Mouse (Mus musculus) gastrocnemius, postnatal 4 days (tissue): Measurements from ENCODE around the gene Tmem262. TPM values are rescaled to one million over a fixed set of nuclear protein-coding genes. Genes with fewer than 3 reads are reported as not detected.
"Not testable (repeated sequence)": the region's sequence is repeated elsewhere in the genome, so short reads cannot be mapped to it uniquely, and the experiment has no call there.

Source experiments
- DNase-seq, 2 experiments: peaks; one replicate each; pipeline ENCODE4 v3.0.0; 2021 to 2022; ENCODE audit warnings: low spot score in 2 of 2, mixed read lengths in 2 of 2
- long read RNA-seq, 2 experiments: library from polyadenylated mRNA; stranded (forward); transcript quantifications; one replicate each; pipeline ENCODE4 v2.0.0; 2021
- total RNA-seq, 2 experiments: library from RNA; stranded (reverse); gene quantifications; 2 replicates each; pipeline ENCODE4 v1.2.3; 2021

Gene Tmem262
- not detected for total RNA-seq
- long read RNA-seq, experiment 1, partial matches to known transcripts = 0 of 1 reads
- long read RNA-seq, experiment 1, other reads (novel, unspliced or antisense) = 1 of 1 reads
- long read RNA-seq, experiment 2, partial matches to known transcripts = 0 of 1 reads
- long read RNA-seq, experiment 2, other reads (novel, unspliced or antisense) = 1 of 1 reads

DNA sequence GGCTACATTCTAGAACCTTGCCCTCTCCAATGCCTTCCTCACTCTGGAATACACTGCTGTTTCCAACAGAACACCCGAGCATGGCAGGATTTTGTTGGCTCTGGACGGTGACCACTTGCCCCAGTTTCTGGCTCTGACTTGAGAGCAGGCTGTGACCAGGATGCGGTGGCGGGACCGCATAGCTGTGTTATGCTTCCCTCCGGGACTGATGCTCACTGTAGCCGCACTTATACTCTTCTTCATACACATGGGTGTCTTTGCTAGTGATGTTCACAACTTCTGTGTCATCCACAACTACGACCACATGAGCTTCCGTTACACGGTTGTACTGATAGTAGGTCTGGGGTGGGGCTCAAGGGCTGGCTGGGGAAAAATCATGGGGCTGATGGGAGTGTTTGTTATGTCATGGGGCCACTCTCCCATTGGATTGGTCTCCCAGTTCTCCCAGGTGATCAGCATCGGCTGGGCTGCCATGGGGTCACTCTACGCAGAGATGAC lies at the start of gene Tmem262:
TSS of gene Tmem262 (plus strand) at position 51 of the 498 bp plus-strand sequence.
- DNase-seq = no peak

- no peak for DNase-seq
Observed at GRCm38 (mm10) chr19:6030520-6031280, 49.1 kb upstream of the Tmem262 start.

- DNase-seq = no peak
Observed at GRCm38 (mm10) chr19:6035966-6036585, 43.8 kb upstream of the Tmem262 start.

GRCm38 (mm10) chr19:6037695-6038094 lies 42.1 kb upstream of the Tmem262 start:
- no peak for DNase-seq

- no peak for DNase-seq
Observed at GRCm38 (mm10) chr19:6038326-6038725, 41.5 kb upstream of the Tmem262 start.

DNA sequence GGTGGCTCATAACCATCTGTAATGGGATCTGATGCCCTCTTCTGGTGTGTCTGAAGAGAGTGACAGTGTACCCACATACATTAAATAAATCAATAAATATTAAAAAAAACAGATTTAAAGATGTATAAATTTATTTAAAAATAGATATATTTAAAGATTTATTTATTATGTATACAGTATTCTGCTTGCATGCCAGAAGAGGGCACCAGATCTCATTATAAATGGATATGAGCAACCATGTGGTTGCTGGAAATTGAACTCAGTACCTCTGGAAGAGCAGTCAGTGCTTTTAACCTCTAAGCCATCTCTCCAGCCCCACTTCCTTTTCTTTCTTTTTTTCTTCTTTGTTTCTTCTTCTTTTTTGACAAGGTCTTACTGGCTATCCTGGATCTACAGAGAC lies 39.8 kb upstream of the Tmem262 start:
- no peak for DNase-seq

DNA sequence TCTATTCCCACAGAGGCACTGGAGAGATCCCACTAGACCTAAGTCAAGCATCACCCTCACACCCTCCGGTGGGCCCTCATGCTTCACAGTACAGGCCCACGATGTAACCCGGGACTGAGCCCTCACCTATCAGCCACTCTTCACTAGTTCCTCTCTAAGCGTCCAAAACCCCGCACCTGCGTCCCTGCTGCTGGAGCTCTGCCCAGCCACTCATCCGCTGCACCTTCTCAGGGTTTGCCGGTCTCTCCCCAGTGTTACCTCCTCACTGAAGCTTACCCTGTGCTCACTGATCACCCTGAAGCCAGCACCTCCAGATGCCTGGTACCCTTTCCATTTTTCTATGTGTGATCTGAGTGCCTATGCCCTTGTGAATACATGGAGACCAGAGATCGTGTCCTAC lies 37.5 kb upstream of the Tmem262 start:
- DNase-seq = no peak

DNA sequence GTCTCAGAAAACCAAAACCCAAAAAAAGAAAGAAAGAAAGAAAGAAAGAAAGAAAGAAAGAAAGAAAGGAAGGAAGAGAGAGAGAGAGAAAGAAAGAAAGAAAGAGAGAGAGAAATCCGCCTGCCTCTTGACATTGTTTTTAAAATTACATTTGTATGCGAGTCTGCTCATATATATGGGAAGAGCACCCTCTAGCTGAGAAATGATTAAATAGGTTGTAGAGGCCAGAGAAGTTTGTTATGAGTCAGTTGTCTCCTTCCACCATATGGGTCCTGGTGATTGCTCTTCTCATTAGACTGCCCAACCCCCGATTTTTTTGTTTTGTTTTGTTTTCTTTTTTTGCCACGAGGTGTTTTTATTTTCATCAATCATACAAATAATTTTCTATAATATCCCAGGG lies 35.7 kb upstream of the Tmem262 start:
- DNase-seq = not testable (repeated sequence)

GRCm38 (mm10) chr19:6045366-6046293 lies 34.2 kb upstream of the Tmem262 start:
- DNase-seq = no peak

- peak; percentile 76 to 91 for DNase-seq
Observed at GRCm38 (mm10) chr19:6046294-6047153, 33.3 kb upstream of the Tmem262 start, which contains the start of gene Syvn1. Syvn1 (plus strand) TSS chr19:6046576.

- no peak for DNase-seq
Observed at GRCm38 (mm10) chr19:6047154-6047898, 32.5 kb upstream of the Tmem262 start.

DNA sequence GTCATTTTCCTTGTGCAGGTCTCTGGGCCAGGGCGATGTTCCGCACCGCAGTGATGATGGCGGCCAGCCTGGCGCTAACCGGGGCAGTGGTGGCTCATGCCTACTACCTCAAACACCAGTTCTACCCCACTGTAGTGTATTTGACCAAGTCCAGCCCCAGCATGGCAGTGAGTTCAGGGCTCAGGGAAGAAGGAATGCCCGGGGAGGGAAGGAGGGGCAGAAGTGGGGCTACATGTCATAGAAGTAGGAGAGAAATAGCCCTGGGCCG lies 32.0 kb upstream of the Tmem262 start:
- DNase-seq = no peak

GRCm38 (mm10) chr19:6048681-6049410 lies 31.0 kb upstream of the Tmem262 start:
- no peak for DNase-seq

- DNase-seq = no peak
Observed at GRCm38 (mm10) chr19:6052516-6052915, 27.3 kb upstream of the Tmem262 start.

DNA sequence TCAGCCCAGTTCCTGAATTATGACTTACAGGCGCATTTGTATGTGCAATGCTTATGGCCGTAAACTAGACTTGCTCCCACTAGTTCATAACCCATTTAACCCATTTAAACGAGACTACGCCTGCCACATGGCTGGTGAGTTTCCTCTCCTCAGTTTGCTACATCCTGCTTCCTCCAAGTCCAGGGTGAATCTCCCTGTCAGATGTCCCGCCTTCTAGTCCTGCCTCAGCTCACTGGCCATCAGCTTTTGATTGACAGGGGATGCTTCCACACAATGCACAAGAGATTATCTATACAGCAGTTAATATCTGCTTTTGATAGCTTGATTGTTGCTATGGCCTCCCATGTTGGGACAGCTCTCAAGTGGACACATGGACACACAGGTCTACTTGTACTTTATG lies 25.5 kb upstream of the Tmem262 start:
- DNase-seq = no peak

GRCm38 (mm10) chr19:6056696-6057095 lies 23.1 kb upstream of the Tmem262 start:
- DNase-seq = no peak

DNA sequence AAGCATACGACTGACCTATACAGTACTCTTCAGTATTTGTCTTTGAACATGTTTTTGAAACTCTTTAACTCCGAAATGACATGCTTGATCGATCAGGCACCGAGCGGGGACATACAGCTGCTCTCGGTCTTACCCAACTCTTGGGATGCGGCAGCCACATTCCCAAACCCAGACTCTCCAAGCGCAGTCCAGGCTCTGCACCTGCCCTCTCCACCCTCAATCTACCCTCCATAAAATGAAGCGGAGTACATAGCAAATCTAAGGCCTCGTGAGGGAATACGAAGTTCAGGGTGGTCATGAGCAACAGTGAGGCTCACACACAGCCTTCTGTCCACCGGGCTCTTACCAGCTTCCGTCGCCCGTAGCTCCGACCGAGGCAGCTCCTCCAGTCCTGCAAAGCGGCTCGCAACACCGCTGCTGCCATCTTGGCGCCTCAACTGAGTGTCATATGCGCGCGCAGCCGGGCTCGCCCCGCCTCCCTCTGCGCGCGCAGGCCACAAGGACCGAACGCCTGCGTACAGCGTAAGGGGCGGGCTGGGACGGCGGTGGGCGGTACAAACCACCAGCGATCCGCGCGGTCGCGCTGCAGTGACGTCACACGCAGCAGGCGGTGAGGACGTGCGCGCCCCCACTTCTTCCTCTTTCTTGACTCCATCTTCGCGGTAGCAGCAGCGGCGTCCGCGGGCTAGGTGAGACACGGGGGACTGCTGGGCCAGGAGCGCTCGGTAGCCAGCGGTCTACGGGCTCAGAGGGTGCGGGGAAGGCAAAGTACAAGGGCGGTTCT lies 22.3 kb upstream of the Tmem262 start, which contains the start of the genes Mrpl49 and Fau:
TSS of gene Mrpl49 (minus strand) at position 473 of the 784 bp plus-strand sequence.
TSS of gene Fau (plus strand) at position 532 of the 784 bp plus-strand sequence.
- peak; percentile 99 for DNase-seq

- no peak for DNase-seq
Observed at GRCm38 (mm10) chr19:6058513-6058912, 21.3 kb upstream of the Tmem262 start.
